Comparison of ENCODE assay signal across 8 mouse cellular contexts in the genomic region with DNA sequence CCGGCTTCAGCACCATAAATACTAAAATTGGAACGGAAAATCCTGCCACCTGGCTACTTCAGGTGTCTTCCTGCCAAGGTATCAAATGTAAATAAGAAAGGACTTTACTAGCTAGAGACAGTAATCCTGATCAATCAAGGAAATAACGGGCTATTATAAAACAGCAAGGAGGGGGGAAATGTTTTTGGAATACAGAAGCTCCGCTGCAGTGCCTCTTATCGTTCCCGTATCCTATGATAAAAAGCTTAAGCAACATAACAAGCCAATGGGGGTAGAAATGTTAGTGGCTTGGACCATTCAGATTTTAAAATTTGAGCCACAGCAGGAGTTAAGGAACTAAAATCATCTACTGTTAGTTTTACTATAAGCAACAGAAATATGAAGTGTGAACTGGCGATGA. TPM values are rescaled to one million over a fixed set of nuclear protein-coding genes. Genes with fewer than 3 reads are reported as not detected.
DNase-seq lines count a peak whose midpoint lies in the region; ATAC-seq and TF ChIP-seq lines count a peak whose summit lies in the region.

No protein-coding gene starts in this region.

- H3K4me1 ChIP-seq in heart, embryonic 16.5 days (ENCODE audit: control insufficient read depth, insufficient read depth, low read length): peaks cover 20% of the 10 kb centered on the region
- H3K4me1 ChIP-seq in embryonic facial prominence, embryonic 12.5 days: peaks cover 15% of the 10 kb centered on the region
- H3K4me1 ChIP-seq in hindbrain, postnatal 0 days (ENCODE audit: insufficient read depth, low read length): peaks cover 12% of the 10 kb centered on the region
- H3K4me1 ChIP-seq in midbrain, embryonic 13.5 days (replicated peaks): peaks cover 28% of the 10 kb centered on the region
- H3K4me1 ChIP-seq in thymus, adult 2 months (replicated peaks; ENCODE audit: control insufficient read depth, insufficient read depth, low read length): peaks cover 6% of the 10 kb centered on the region

- 52% methylated on average over 7 of the region's 7 CpGs for WGBS in heart, embryonic 16.5 days
- 55% methylated on average over 7 of the region's 7 CpGs for WGBS in embryonic facial prominence, embryonic 12.5 days
- WGBS in hindbrain, postnatal 0 days: 61% methylated on average over 7 of the region's 7 CpGs
- WGBS in midbrain, embryonic 13.5 days: 65% methylated on average over 7 of the region's 7 CpGs
- 66% methylated on average over 7 of the region's 7 CpGs for WGBS in thymus, adult 2 months

- no peaks in the 10 kb centered on the region for H3K27me3 ChIP-seq in heart, embryonic 16.5 days (ENCODE audit: control insufficient read depth, insufficient read depth, low read length)
- H3K27me3 ChIP-seq in embryonic facial prominence, embryonic 12.5 days: no peaks in the 10 kb centered on the region
- H3K27me3 ChIP-seq in hindbrain, postnatal 0 days (ENCODE audit: insufficient read depth, low read length): no peaks in the 10 kb centered on the region
- H3K27me3 ChIP-seq in midbrain, embryonic 13.5 days: no peaks in the 10 kb centered on the region
- H3K27me3 ChIP-seq in thymus, adult 2 months (ENCODE audit: control insufficient read depth, insufficient read depth, low read length): no peaks in the 10 kb centered on the region

- no peak overlapping the region; the same call in 1 of the 2 replicates for H3K9ac ChIP-seq in heart, embryonic 16.5 days (ENCODE audit: low read length)
- H3K9ac ChIP-seq in embryonic facial prominence, embryonic 12.5 days: no peak overlapping the region; the same call in 1 of the 2 replicates
- no peak overlapping the region for H3K9ac ChIP-seq in hindbrain, postnatal 0 days (replicated peaks; ENCODE audit: low read length)
- H3K9ac ChIP-seq in midbrain, embryonic 13.5 days (replicated peaks): no peak overlapping the region

- DNase-seq in heart, postnatal 4 days: no peak
- DNase-seq in hindbrain, postnatal 0 days (ENCODE audit: low spot score): no peak
- no peak for DNase-seq in layer of hippocampus, postnatal 14 days (ENCODE audit: low spot score in 2 of 2)
- no peak for DNase-seq in spleen, postnatal 10 days (ENCODE audit: low spot score in 2 of 2)
- no peak for DNase-seq in thymus, adult 2 months

- H3K4me3 ChIP-seq in heart, embryonic 16.5 days (ENCODE audit: low read length): peak overlapping the region; percentile 45
- H3K4me3 ChIP-seq in embryonic facial prominence, embryonic 12.5 days: peak overlapping the region; percentile 77
- H3K4me3 ChIP-seq in hindbrain, postnatal 0 days (ENCODE audit: low read length): peak overlapping the region; percentile 92; the same call in 1 of the 2 replicates
- peak overlapping the region; percentile 72; the same call in 1 of the 2 replicates for H3K4me3 ChIP-seq in midbrain, embryonic 13.5 days (replicated peaks)
- H3K4me3 ChIP-seq in thymus, adult 2 months (ENCODE audit: control insufficient read depth, insufficient read depth, low read length): no peak overlapping the region

- no peak for ATAC-seq in heart, embryonic 16.5 days (replicated peaks; ENCODE audit: extremely low read depth, insufficient read depth, low FRiP score)
- ATAC-seq in embryonic facial prominence, embryonic 12.5 days (ENCODE audit: insufficient number of reproducible peaks, insufficient read depth, low FRiP score, low TSS enrichment): no peak
- ATAC-seq in hindbrain, postnatal 0 days: no peak
- ATAC-seq in midbrain, embryonic 13.5 days: no peak

- no peak overlapping the region for H3K27ac ChIP-seq in heart, embryonic 16.5 days (ENCODE audit: low read length)
- no peak overlapping the region for H3K27ac ChIP-seq in embryonic facial prominence, embryonic 12.5 days
- no peak overlapping the region for H3K27ac ChIP-seq in hindbrain, postnatal 0 days
- no peak overlapping the region for H3K27ac ChIP-seq in midbrain, embryonic 13.5 days
- H3K27ac ChIP-seq in thymus, adult 2 months (ENCODE audit: control insufficient read depth, insufficient read depth, low read length): no peak overlapping the region

- no peak for TF ChIP-seq CTCF in hindbrain, postnatal 0 days (IDR thresholded peaks at IDR 0.05; ENCODE audit: low read depth)
- TF ChIP-seq CTCF in thymus, adult 2 months (IDR thresholded peaks at IDR 0.05; ENCODE audit: borderline replicate concordance, control insufficient read depth, extremely low read depth, insufficient read depth, low read length, poor library complexity): no peak

- TF ChIP-seq POLR2A in thymus, adult 2 months (IDR thresholded peaks at IDR 0.05; ENCODE audit: control insufficient read depth, extremely low read depth, insufficient read depth, low read length, poor library complexity): no peak

- peaks cover 2% of the 10 kb centered on the region; the same call in 1 of the 2 replicates for H3K36me3 ChIP-seq in heart, embryonic 16.5 days (ENCODE audit: control insufficient read depth, insufficient read depth)
- peaks cover 3% of the 10 kb centered on the region; the same call in 1 of the 2 replicates for H3K36me3 ChIP-seq in embryonic facial prominence, embryonic 12.5 days
- 0 out of 2 replicates have a peak, but pooled peaks cover 1% of the 10 kb centered on the region for H3K36me3 ChIP-seq in hindbrain, postnatal 0 days (ENCODE audit: insufficient read depth, low read length)
- H3K36me3 ChIP-seq in midbrain, embryonic 13.5 days: no peaks in the 10 kb centered on the region
- H3K36me3 ChIP-seq in thymus, adult 2 months (ENCODE audit: control insufficient read depth, insufficient read depth, low read length): no peaks in the 10 kb centered on the region

- H3K4me2 ChIP-seq in heart, embryonic 16.5 days (ENCODE audit: low read depth, low read length): peak overlapping the region; percentile 76
- H3K4me2 ChIP-seq in embryonic facial prominence, embryonic 12.5 days (replicated peaks): peak overlapping the region; percentile 73
- peak overlapping the region; percentile 81 for H3K4me2 ChIP-seq in hindbrain, postnatal 0 days (ENCODE audit: low read depth, low read length)
- H3K4me2 ChIP-seq in midbrain, embryonic 13.5 days (replicated peaks): peak overlapping the region; percentile 77

- H3K9me3 ChIP-seq in heart, embryonic 16.5 days (replicated peaks; ENCODE audit: control insufficient read depth, low read length): no peaks in the 10 kb centered on the region
- no peaks in the 10 kb centered on the region for H3K9me3 ChIP-seq in embryonic facial prominence, embryonic 12.5 days
- H3K9me3 ChIP-seq in hindbrain, postnatal 0 days (ENCODE audit: low read length): no peaks in the 10 kb centered on the region
- no peaks in the 10 kb centered on the region for H3K9me3 ChIP-seq in midbrain, embryonic 13.5 days

RNA-seq across cellular contexts. Expression of gene Ostc, which starts 0.9 kb away (rescaled TPM):
- 214 and 231 TPM in 2 replicates for polyA plus RNA-seq in heart, embryonic 16.5 days (2015; fragmentation: Nextera tagmentation; extraction: Ambion mirVana)
- total RNA-seq in heart, postnatal 4 days (2021): 10 to 100 TPM; 83.3 to 95.7 TPM
- 359 and 369 TPM in 2 replicates for polyA plus RNA-seq in embryonic facial prominence, embryonic 12.5 days (2016; fragmentation: Nextera tagmentation; extraction: Ambion mirVana)
- 96.4 and 102 TPM in 2 replicates for total RNA-seq in hindbrain, postnatal 0 days (2014; rRNA removed)
- polyA plus RNA-seq in hindbrain, postnatal 0 days (2015; fragmentation: Nextera tagmentation; extraction: Ambion mirVana): 182 and 185 TPM in 2 replicates
- polyA plus RNA-seq in midbrain, embryonic 13.5 days (2015; fragmentation: Nextera tagmentation; extraction: Ambion mirVana): 242 and 243 TPM in 2 replicates
- 10 to 100 TPM; 69.3 to 75.0 TPM for total RNA-seq in layer of hippocampus, postnatal 14 days (2021)
- polyA plus RNA-seq in thymus, adult 2 months (2012; rRNA removed): 61.8 and 69.1 TPM in 2 replicates

RNA-seq across cellular contexts. Expression of gene Rpl34, which starts 20.1 kb away (rescaled TPM):
- polyA plus RNA-seq in heart, embryonic 16.5 days (2015; fragmentation: Nextera tagmentation; extraction: Ambion mirVana): 445 and 463 TPM in 2 replicates
- total RNA-seq in heart, postnatal 4 days (2021): 100 to 1,000 TPM; 578 to 602 TPM
- 842 and 900 TPM in 2 replicates for polyA plus RNA-seq in embryonic facial prominence, embryonic 12.5 days (2016; fragmentation: Nextera tagmentation; extraction: Ambion mirVana)
- 572 and 622 TPM in 2 replicates for total RNA-seq in hindbrain, postnatal 0 days (2014; rRNA removed)
- 543 and 545 TPM in 2 replicates for polyA plus RNA-seq in hindbrain, postnatal 0 days (2015; fragmentation: Nextera tagmentation; extraction: Ambion mirVana)
- 646 and 703 TPM in 2 replicates for polyA plus RNA-seq in midbrain, embryonic 13.5 days (2015; fragmentation: Nextera tagmentation; extraction: Ambion mirVana)
- total RNA-seq in layer of hippocampus, postnatal 14 days (2021): 100 to 1,000 TPM; 330 to 351 TPM
- 1,694 and 2,577 TPM in 2 replicates for polyA plus RNA-seq in thymus, adult 2 months (2012; rRNA removed)
